Mouse (Mus musculus): ENCODE measurements at regions not wholly inside any gene's neighbourhood (a gene's known extent, or its start where the extent isn't known, plus 50 kb on each side); places are given as distances from the start of the nearest gene placed in this dataset.

DNA sequence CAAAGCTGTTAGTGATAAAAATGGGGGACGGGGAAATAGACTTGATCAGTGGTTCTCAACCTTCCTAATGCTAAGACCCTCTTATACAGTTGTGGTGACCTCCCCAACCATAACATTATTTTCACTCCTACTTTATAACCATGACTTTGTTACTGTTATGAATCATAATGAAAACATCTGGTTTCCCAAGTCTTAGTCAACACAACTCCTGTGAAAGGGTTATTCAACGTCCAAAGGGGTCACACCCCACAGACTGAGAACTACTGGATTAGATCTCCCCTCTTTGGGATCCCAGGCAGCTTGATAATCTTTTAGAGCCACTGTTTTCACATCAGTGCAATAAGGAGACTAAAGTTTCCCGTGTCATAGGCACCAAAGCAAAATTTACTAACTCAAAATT is 141.1 kb upstream of the Fndc3a start:
- DNase-seq, result no peak

- DNase-seq, result no peak
Observed at GRCm38 (mm10) chr14:72848271-72848955, 138.6 kb upstream of the Fndc3a start.

DNA sequence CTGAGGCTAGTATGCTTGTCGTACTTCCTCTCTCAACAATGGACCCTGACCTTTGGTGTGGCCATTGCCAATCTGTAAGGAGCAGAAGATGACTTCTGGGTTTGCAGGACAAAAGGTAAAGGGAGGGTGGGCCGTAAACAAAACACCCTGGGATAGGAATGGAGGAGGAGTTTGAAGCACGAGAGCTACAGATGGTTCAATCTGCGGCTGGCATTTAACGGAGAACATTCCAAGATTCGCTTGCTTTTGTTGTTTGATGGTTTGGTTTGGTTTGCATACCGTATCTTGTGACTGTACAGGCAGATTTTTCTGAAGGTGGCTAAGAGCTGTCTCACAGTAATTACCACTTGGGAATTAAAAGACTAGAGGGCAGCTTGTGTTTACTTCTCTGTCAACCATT is 137.7 kb upstream of the Fndc3a start:
- no peak for DNase-seq

- no peak for DNase-seq
Observed at GRCm38 (mm10) chr14:72845621-72846440, 136.0 kb upstream of the Fndc3a start.

DNA sequence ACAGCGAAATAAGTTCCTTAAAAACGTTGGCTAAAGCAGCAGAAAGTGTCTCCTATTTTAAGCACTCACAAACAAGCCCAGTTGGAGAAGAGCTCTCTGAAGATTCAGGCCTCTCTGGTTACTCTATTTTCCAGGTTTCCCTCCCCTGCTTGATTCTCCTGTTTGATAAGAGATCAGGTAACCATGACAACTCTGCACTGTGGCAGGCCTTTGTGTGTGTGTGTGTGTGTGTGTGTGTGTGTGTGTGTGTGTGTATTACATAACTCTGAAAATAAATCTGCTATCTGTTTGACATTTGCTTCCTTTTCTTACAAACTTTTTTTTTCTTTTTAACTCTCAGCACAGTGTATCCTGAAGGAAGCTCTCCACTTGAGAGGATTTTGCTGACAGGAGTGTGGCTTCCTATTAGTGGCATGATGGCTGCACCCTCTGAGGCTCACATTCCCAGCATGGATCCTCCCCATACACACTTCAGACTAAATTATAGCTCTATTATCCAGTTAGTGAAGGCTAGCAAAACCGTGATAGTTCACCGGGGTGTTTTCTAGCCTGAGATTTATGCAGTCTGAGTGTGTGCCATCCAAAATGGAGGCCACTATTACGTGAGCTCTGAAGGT is 135.1 kb upstream of the Fndc3a start:
- no peak for DNase-seq

DNA sequence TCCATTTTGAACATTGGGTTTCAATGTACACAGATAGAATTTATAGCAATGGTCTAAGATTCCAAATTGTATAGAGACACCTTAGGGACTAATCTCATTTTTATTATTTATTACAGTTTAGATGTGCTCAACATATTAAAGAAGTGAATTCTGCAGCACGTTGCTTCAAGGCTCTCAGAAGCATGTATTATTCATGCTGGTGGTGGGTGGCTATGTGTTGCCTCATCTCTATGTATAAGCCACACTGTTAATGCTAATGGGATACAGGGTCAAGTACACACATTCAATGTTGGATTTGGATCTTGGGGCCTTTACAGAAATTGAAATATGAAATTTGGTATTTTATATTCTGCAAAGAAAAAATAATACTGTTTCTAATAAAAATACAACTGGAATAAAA is 131.9 kb upstream of the Fndc3a start:
- no peak for DNase-seq

GRCm38 (mm10) chr14:72835158-72835557 is 125.4 kb upstream of the Fndc3a start:
- DNase-seq, result no peak

DNA sequence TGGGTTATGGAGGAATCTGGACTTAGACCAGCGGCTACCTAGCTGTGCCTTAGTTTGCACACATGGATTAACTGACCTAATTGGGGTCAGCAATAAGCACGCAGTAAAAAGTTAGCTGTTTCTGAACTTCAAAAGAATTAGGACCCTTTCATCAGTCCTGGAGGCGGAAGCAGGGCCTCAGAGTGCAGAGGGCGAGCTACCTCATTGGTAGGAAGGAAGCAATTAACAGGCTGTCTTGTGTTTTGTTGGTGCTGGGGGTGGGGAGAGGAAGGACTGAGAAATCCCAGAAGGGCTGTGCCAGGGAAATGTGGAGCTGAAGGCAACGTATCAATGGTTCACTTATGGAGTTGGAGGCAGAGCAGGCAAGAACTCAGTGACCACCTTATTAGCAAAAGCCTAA is 119.5 kb upstream of the Fndc3a start:
- no peak for DNase-seq

- DNase-seq, result no peak
Observed at GRCm38 (mm10) chr14:72825549-72825948, 115.7 kb upstream of the Fndc3a start.

- DNase-seq, result no peak
Observed at GRCm38 (mm10) chr14:72822231-72822615, 112.4 kb upstream of the Fndc3a start.

- DNase-seq, result no peak
Observed at GRCm38 (mm10) chr14:72821517-72822230, 111.9 kb upstream of the Fndc3a start.

- DNase-seq, result no peak
Observed at GRCm38 (mm10) chr14:72819037-72819436, 109.2 kb upstream of the Fndc3a start.

GRCm38 (mm10) chr14:72817764-72818163 is 108.0 kb upstream of the Fndc3a start:
- no peak for DNase-seq

DNA sequence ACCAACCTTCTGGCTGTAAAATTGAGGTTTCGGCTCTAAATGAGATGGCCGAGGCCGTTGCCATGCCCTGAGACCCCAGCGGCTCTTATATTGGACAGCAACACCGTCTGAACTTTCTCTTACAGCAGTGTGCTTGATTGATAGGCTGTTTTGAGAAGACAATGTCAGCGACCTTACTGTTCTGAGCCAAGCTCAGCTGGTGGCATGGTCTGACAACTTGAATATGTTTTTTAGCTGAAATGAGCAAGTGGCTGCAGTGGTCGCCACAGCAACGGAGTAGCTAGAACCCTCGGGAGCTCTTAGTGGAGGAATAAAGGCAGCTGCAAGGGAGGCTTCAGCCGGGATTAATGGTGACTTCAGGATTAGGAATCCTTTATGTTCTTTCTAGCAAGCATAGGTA is 107.0 kb upstream of the Fndc3a start:
- no peak for DNase-seq

GRCm38 (mm10) chr14:72809138-72809537 is 99.3 kb upstream of the Fndc3a start:
- no peak for DNase-seq

DNA sequence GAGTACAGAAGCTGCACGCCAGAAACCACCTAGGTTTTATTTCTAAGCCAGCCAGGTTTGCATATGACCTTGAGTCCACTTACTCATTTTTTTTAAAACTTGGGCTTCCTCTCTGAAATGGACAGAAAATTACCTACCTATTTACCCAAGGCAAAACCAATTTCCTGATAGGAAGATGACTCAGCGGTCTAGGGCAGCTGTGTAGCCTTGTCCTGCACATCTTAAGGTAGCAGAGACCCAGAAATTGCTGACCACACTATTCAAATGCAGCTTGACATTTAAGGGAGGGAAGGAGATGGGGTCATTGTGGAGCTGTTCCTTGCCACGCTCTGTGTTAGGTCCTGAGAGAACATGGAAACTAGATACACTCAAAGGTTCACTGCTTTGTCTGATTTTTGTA is 98.1 kb upstream of the Fndc3a start:
- DNase-seq, result no peak

DNA sequence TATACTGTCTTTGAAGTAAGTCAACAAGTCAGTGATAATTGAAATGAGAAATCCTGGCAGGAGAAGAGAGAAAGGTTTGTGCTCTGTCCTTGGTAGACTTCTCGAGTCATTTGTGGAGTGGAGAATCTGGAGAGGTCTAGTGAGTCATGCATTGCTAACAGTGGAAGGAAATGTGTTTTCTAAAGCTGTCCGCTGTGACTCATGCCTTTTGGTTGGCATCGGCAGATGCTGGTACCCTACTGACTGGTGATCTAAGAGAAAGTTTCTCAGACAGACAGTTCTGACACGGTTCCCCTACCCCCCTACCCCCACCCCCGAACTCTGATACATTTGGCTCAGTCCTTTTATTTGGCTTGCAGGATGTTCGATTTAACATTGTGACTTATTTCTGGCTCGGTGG is 97.5 kb upstream of the Fndc3a start:
- DNase-seq, result peak in 1 of 2 experiments; percentile 23

GRCm38 (mm10) chr14:72806598-72806997 is 96.8 kb upstream of the Fndc3a start:
- no peak for DNase-seq

- DNase-seq, result no peak
Observed at GRCm38 (mm10) chr14:72803579-72803978, 93.8 kb upstream of the Fndc3a start.

DNA sequence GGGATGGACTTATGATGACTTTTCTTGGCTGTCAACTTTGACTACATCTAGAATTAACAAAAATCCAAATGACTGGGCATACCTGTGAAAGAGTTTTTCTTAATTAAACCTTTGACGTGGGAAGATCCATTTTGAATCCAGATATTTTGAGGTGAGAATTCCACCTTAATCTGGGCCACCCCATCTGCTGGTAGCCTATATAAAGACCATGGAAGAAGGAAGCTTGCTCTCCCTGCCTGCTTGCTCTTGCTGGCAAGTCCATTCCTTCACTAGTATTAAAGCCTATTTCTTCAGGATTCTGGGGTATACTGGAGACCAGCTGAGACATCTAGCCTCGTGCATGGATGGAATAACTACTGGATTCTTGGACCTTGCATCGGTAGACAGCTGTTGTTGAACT is 80.9 kb upstream of the Fndc3a start:
- no peak for DNase-seq

- no peak for DNase-seq
Observed at GRCm38 (mm10) chr14:72786929-72787328, 77.1 kb upstream of the Fndc3a start.

- no peak for DNase-seq
Observed at GRCm38 (mm10) chr14:72783248-72783647, 73.4 kb upstream of the Fndc3a start.

DNA sequence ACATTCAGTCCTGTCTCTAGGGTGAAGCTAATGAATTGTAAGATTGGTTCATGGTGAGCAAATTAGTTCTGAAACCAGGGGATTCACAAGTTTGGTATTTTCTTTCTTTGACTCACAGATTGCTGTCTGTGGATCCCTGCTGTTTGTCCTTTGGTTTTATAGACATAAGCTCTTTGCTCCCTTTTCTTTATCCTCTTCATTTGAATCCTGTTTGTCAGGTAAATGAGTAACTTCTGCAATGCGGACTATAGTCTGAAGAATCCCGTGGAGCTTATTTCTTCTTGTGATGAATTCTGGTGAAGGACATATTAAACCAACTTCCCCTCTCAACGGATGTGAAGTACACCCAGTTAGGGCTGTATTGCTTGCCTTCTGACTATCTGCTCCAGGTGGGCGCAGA is 69.6 kb upstream of the Fndc3a start:
- peak in 1 of 2 experiments; percentile 41 for DNase-seq

Measured in kidney, adult 8-10 months (tissue).